In the genomic region with DNA sequence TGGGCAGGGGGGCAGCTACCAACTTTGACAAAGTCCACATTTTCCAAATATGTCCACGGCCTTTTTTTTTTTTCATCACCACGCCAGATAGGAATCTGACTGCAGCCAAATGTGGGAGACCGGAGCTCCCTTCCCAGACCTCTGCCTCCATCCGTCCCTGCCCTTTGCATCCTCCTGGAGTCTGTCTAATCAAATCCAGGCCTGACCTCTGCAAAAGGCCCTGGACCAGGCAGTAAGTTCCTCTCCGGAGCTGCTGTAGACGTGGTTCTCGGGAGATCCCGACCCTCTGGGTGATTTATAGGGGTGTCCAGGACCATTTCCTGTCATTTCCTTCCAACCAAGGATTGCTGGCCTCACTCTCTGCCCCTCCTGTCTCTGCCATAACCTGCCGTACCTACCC, we compare ENCODE assay signal across 19 mouse cellular contexts. TPM values are rescaled to one million over a fixed set of nuclear protein-coding genes. Genes with fewer than 3 reads are reported as not detected.
DNase-seq lines count a peak whose midpoint lies in the region; ATAC-seq lines count a peak whose summit lies in the region.
"Had no signal": no experiment of that assay in that cellular context is flagged by ENCODE, and none has a peak within 500 bp of the region (broad histone marks: within the 10 kb centered on the region; RNA-seq: fewer than 3 reads in every experiment).

No protein-coding gene starts in this region.

- peak overlapping the region; percentile 81 for H3K27ac ChIP-seq in hindbrain, embryonic 10.5 days
- no peak overlapping the region for H3K27ac ChIP-seq in hindbrain, embryonic 14.5 days
- H3K27ac ChIP-seq in midbrain, embryonic 12.5 days (replicated peaks), result peak overlapping the region; percentile 98; the same call in 1 of the 2 replicates
- H3K27ac ChIP-seq in midbrain, embryonic 16.5 days (ENCODE audit: low read length), result no peak overlapping the region
- 0 out of 2 replicates have a peak overlapping the region, but pooled peaks have one; percentile 28 for H3K27ac ChIP-seq in embryonic facial prominence, embryonic 11.5 days (replicated peaks; ENCODE audit: low read depth, low read length)
- H3K27ac ChIP-seq: embryonic facial prominence, embryonic 12.5 days; heart, embryonic 13.5 days; hindbrain, embryonic 15.5 days had no signal

- H3K27me3 ChIP-seq in hindbrain, embryonic 10.5 days (ENCODE audit: insufficient read depth, poor library complexity, severe bottlenecking), result no peaks in the 10 kb centered on the region
- H3K27me3 ChIP-seq in hindbrain, embryonic 14.5 days (ENCODE audit: control insufficient read depth, insufficient read depth, low read length), result no peaks in the 10 kb centered on the region
- no peaks in the 10 kb centered on the region for H3K27me3 ChIP-seq in midbrain, embryonic 12.5 days
- no peaks in the 10 kb centered on the region for H3K27me3 ChIP-seq in midbrain, embryonic 16.5 days (ENCODE audit: control insufficient read depth, insufficient read depth, low read depth, low read length)
- H3K27me3 ChIP-seq in embryonic facial prominence, embryonic 11.5 days (ENCODE audit: control insufficient read depth, insufficient read depth, low read length), result no peaks in the 10 kb centered on the region
- H3K27me3 ChIP-seq: embryonic facial prominence, embryonic 12.5 days; hindbrain, embryonic 15.5 days had no signal

- 60% methylated on average over 9 of the region's 9 CpGs for WGBS in hindbrain, embryonic 10.5 days
- 78% methylated on average over 9 of the region's 9 CpGs for WGBS in hindbrain, embryonic 14.5 days
- WGBS in midbrain, embryonic 12.5 days, result 82% methylated on average over 9 of the region's 9 CpGs
- WGBS in midbrain, embryonic 16.5 days, result 85% methylated on average over 9 of the region's 9 CpGs
- 27% methylated on average over 9 of the region's 9 CpGs for WGBS in embryonic facial prominence, embryonic 11.5 days

- no peak for ATAC-seq in hindbrain, embryonic 14.5 days (ENCODE audit: low FRiP score)
- ATAC-seq in midbrain, embryonic 12.5 days (ENCODE audit: low FRiP score, low read depth), result no peak
- ATAC-seq in midbrain, embryonic 16.5 days, result no peak
- no peak for ATAC-seq in embryonic facial prominence, embryonic 11.5 days (replicated peaks; ENCODE audit: insufficient number of reproducible peaks, low FRiP score, low TSS enrichment, low read depth)
- ATAC-seq: forebrain, embryonic 14.5 days had no signal

- H3K9ac ChIP-seq in hindbrain, embryonic 14.5 days, result no peak overlapping the region
- H3K9ac ChIP-seq in midbrain, embryonic 12.5 days (replicated peaks), result no peak overlapping the region
- H3K9ac ChIP-seq in midbrain, embryonic 16.5 days (ENCODE audit: low read depth, low read length), result no peak overlapping the region
- H3K9ac ChIP-seq in embryonic facial prominence, embryonic 11.5 days (replicated peaks; ENCODE audit: low read length), result no peak overlapping the region
- H3K9ac ChIP-seq: embryonic facial prominence, embryonic 12.5 days; heart, embryonic 13.5 days; hindbrain, embryonic 15.5 days had no signal

- H3K4me1 ChIP-seq in hindbrain, embryonic 10.5 days (replicated peaks), result peaks cover 83% of the 10 kb centered on the region
- H3K4me1 ChIP-seq in hindbrain, embryonic 14.5 days (replicated peaks; ENCODE audit: control insufficient read depth, insufficient read depth, low read length), result peaks cover 34% of the 10 kb centered on the region
- H3K4me1 ChIP-seq in midbrain, embryonic 12.5 days, result peaks cover 50% of the 10 kb centered on the region
- H3K4me1 ChIP-seq in midbrain, embryonic 16.5 days (ENCODE audit: control insufficient read depth, insufficient read depth, low read length), result peaks cover 15% of the 10 kb centered on the region
- peaks cover 5% of the 10 kb centered on the region; the same call in 1 of the 2 replicates for H3K4me1 ChIP-seq in embryonic facial prominence, embryonic 11.5 days (ENCODE audit: control insufficient read depth, insufficient read depth, low read length)

- peaks cover 83% of the 10 kb centered on the region for H3K36me3 ChIP-seq in hindbrain, embryonic 10.5 days
- H3K36me3 ChIP-seq in hindbrain, embryonic 14.5 days (replicated peaks; ENCODE audit: control insufficient read depth, insufficient read depth), result 0 out of 2 replicates have a peak, but pooled peaks cover 3% of the 10 kb centered on the region
- peaks cover 21% of the 10 kb centered on the region; the same call in 1 of the 2 replicates for H3K36me3 ChIP-seq in midbrain, embryonic 12.5 days
- H3K36me3 ChIP-seq in midbrain, embryonic 16.5 days (ENCODE audit: control insufficient read depth, insufficient read depth, low read length), result no peaks in the 10 kb centered on the region
- H3K36me3 ChIP-seq in embryonic facial prominence, embryonic 11.5 days (replicated peaks; ENCODE audit: control insufficient read depth, insufficient read depth, low read depth, low read length), result no peaks in the 10 kb centered on the region; the same call in 1 of the 2 replicates
- H3K36me3 ChIP-seq: embryonic facial prominence, embryonic 12.5 days; heart, embryonic 13.5 days; hindbrain, embryonic 15.5 days had no signal

- DNase-seq in hindbrain, embryonic 10.5 days (ENCODE audit: low spot score), result no peak
- DNase-seq in hindbrain, embryonic 14.5 days (ENCODE audit: low spot score), result no peak
- DNase-seq in embryo, embryonic 11 days, result peak; percentile 65
- no peak for DNase-seq in embryonic facial prominence, embryonic 11.5 days (ENCODE audit: low spot score)
- no peak for DNase-seq in right cerebral cortex, postnatal 36 days (ENCODE audit: low spot score in 2 of 2)
- no peak for DNase-seq in lung, postnatal 14 days
- DNase-seq: adrenal gland, adult 2 months; adrenal gland, postnatal 36 days; cerebellum, adult 2 months; cerebellum, postnatal 10 days; gastrocnemius, postnatal 36 days; heart, adult 11 months; heart, postnatal 36 days had no signal

- no peak overlapping the region for H3K4me3 ChIP-seq in hindbrain, embryonic 10.5 days
- no peak overlapping the region for H3K4me3 ChIP-seq in hindbrain, embryonic 14.5 days (replicated peaks; ENCODE audit: low read length)
- H3K4me3 ChIP-seq in midbrain, embryonic 12.5 days, result no peak overlapping the region
- H3K4me3 ChIP-seq in midbrain, embryonic 16.5 days (ENCODE audit: low read depth, low read length), result no peak overlapping the region
- no peak overlapping the region for H3K4me3 ChIP-seq in embryonic facial prominence, embryonic 11.5 days (ENCODE audit: low read depth, low read length)
- H3K4me3 ChIP-seq: embryonic facial prominence, embryonic 12.5 days; heart, embryonic 13.5 days; hindbrain, embryonic 15.5 days had no signal

- no peaks in the 10 kb centered on the region for H3K9me3 ChIP-seq in hindbrain, embryonic 10.5 days
- no peaks in the 10 kb centered on the region for H3K9me3 ChIP-seq in hindbrain, embryonic 14.5 days (ENCODE audit: control insufficient read depth, low read length)
- H3K9me3 ChIP-seq in midbrain, embryonic 12.5 days, result no peaks in the 10 kb centered on the region
- no peaks in the 10 kb centered on the region for H3K9me3 ChIP-seq in midbrain, embryonic 16.5 days (replicated peaks; ENCODE audit: control insufficient read depth, low read length, poor library complexity, severe bottlenecking)
- H3K9me3 ChIP-seq in embryonic facial prominence, embryonic 11.5 days (replicated peaks; ENCODE audit: control insufficient read depth, low read length), result no peaks in the 10 kb centered on the region
- H3K9me3 ChIP-seq: embryonic facial prominence, embryonic 12.5 days; heart, embryonic 13.5 days; hindbrain, embryonic 15.5 days had no signal

- H3K4me2 ChIP-seq in hindbrain, embryonic 14.5 days (replicated peaks), result no peak overlapping the region
- no peak overlapping the region for H3K4me2 ChIP-seq in midbrain, embryonic 12.5 days (replicated peaks)
- no peak overlapping the region for H3K4me2 ChIP-seq in midbrain, embryonic 16.5 days (ENCODE audit: low read length)
- no peak overlapping the region for H3K4me2 ChIP-seq in embryonic facial prominence, embryonic 11.5 days (ENCODE audit: low read depth, low read length)
- H3K4me2 ChIP-seq: embryonic facial prominence, embryonic 12.5 days; heart, embryonic 13.5 days; hindbrain, embryonic 15.5 days had no signal

RNA-seq across cellular contexts. Expression of a gene that starts 22.5 kb away (rescaled TPM):
- 7.7 and 8.0 TPM in 2 replicates for polyA plus RNA-seq in hindbrain, embryonic 10.5 days (2016; fragmentation: Nextera tagmentation; extraction: Ambion mirVana)
- 6.3 and 7.9 TPM in 2 replicates for polyA plus RNA-seq in hindbrain, embryonic 14.5 days (2014; fragmentation: Nextera tagmentation; extraction: Ambion mirVana)
- 5.6 and 6.5 TPM in 2 replicates for polyA plus RNA-seq in midbrain, embryonic 12.5 days (2016; fragmentation: Nextera tagmentation; extraction: Ambion mirVana)
- polyA plus RNA-seq in midbrain, embryonic 16.5 days (2015; fragmentation: Nextera tagmentation; extraction: Ambion mirVana), result 8.5 and 9.0 TPM in 2 replicates
- 4.9 and 5.7 TPM in 2 replicates for polyA plus RNA-seq in embryonic facial prominence, embryonic 11.5 days (2014; fragmentation: Nextera tagmentation; extraction: Ambion mirVana)

RNA-seq across cellular contexts. Expression of a gene that starts 31.7 kb away (rescaled TPM):
- 218 and 357 TPM in 2 replicates for polyA plus RNA-seq in hindbrain, embryonic 10.5 days (2016; fragmentation: Nextera tagmentation; extraction: Ambion mirVana)
- 10.5 and 10.6 TPM in 2 replicates for polyA plus RNA-seq in hindbrain, embryonic 14.5 days (2014; fragmentation: Nextera tagmentation; extraction: Ambion mirVana)
- polyA plus RNA-seq in midbrain, embryonic 12.5 days (2016; fragmentation: Nextera tagmentation; extraction: Ambion mirVana), result 62.1 and 74.7 TPM in 2 replicates
- 8.7 and 9.1 TPM in 2 replicates for polyA plus RNA-seq in midbrain, embryonic 16.5 days (2015; fragmentation: Nextera tagmentation; extraction: Ambion mirVana)
- polyA plus RNA-seq in embryonic facial prominence, embryonic 11.5 days (2014; fragmentation: Nextera tagmentation; extraction: Ambion mirVana), result 17.0 and 18.7 TPM in 2 replicates

Comparison
In these comparisons a context has a peak if more than half of its experiments do, and no peak if none do; other contexts are left out.
1. H3K27ac ChIP-seq: peak in hindbrain, embryonic 10.5 days (single experiment), midbrain, embryonic 12.5 days (single experiment) and embryonic facial prominence, embryonic 11.5 days (single experiment); none in hindbrain, embryonic 14.5 days (single experiment) and midbrain, embryonic 16.5 days (single experiment).